Mouse (Mus musculus): Measurements from ENCODE around the gene Ociad2.
A peak's percentile ranks its signal among the peaks of the same experiment; 100 is the strongest.

The Ociad2 gene

DNA sequence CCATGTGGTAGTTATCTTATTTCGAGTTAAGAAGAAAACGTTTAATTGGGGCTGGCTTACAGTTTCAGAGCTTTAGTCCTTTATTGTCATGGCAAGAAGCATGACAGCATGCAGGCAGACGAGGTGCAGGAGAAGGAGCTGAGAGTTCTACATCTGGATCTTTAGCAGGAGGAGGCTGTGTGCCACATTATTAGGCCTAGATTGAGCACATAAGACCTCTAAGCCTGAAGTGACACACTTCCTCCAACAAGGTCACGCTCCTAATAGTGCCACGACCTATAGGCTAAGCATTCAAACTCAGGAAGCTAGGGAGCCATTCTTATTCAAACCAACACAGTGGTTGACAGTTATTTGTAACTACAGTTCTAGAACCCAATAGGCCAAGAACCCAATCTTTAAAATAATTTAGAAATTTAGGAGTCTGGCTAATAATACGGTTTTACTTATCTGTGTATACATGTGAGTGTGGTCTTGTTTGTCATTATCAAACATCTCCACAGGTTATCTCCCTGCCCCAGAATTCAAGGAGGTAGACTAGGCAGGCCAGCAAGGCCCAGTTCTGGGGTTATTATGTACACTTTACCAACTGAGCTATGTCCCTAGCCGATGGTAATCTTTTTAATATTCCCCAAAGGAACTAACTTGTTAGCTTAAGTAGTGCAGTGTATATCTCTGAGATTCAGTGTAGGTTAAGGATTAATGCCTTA, 39.1 kb downstream of the Ociad2 start:
- no peak for DNase-seq

DNA sequence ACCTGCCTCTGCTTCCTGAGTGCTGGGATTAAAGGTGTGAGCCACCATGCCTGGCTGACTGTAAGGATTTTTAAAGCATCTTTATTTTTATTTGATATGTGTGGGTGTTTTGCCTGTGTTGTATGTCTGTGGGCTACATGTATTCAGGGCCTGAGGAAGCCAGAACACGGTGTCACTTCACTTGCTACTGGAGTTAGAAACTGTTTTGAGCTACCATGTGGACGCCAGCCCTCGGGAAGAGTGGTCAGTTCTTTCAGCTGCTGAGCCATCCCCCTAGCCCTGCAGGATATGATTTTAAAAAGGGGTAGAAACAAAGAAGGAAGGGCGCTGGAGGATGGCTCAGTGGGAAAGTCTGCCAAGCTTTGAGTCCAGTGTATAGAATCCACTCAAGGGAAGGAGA, 44.9 kb downstream of the Ociad2 start:
- no peak for DNase-seq

DNA sequence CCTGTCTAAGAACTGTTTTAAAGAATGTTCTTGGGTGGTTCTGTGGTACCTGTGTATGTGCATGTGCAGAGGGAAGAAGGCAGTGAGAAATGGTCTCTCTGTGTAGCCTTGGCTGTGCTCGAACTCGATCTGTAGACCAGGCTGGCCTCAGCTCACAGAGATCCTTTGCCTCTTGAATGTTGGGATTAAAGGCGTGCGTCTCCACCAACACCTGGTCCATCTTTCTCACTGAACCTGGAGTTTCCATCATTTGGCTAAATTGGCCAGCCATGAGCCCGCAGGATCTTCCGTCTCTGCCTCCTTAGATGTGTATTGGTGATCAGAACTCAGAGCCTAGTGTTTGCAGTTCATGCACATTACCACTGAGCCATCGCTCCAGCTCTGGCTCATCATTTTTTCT, 45.8 kb downstream of the Ociad2 start:
- no peak for DNase-seq

DNA sequence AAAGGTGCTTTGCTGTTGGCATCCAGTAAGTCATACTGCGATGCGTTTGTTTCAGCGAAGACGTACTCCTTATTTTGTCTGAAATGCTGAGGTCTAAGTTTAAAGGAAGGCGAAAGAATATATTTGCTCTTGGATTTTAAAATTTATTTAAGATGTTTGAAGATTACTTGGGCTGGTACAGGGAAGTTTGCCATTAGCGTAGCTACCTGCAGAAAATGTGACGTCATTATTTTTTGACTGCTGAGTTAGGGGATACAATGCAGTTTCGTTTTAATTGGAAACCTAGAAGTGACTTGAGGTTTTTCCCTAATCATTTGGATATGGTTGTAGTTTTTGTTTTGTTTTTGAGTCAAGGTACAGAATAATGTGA, 47.4 kb downstream of the Ociad2 start:
- DNase-seq = no peak

DNA sequence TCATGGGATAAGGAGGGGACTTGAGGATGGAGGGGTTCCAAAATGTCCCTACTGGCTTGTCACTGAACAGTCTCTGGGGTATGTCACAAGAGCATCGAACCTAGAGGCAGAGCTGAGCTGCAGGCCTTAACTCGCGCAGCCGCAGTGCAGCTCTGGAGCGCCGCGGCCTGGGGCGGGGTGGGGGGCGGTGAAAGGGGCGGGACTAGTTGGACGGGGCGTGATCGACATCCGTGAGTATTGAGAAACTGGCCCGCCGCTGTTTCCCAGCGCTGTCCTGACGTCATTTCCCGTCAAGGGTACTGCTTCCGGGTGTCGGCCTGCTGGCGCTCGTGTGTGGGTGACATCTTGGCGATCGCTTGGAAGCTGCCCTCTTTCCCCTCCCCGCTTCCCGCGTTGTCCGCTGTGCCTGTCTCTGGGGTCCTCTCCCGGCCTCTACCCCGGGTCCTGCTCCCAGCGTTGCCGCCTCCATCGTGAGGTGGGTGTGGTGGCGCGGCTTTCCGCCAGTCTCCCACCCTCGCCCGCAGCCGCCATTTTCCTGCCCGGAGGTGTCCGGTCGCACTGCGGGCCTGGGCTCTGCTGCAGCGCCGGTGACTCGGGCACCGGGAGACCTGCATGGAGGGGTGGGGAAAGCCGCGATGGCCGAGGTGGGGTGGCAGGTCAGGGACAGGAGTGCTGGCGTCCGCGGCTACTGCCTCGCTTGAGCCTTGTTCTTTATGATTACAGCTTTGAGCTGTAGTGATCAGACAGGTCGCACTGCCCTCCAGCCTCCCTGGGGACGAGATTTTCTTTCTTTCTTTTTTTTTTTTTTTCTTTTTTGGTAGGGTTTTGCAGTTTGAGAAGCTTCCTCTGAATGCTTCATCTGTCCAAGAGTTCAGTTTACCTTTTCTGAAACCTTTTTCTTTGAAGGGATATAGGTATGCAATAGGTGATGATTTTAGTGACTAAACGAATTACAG, 48.0 kb downstream of the Ociad2 start, which contains the start of gene Ociad1:
Ociad1 (plus strand) TSS at position 283 of the 956 bp plus-strand sequence.
- peak; percentile 93 to 94 for DNase-seq

DNA sequence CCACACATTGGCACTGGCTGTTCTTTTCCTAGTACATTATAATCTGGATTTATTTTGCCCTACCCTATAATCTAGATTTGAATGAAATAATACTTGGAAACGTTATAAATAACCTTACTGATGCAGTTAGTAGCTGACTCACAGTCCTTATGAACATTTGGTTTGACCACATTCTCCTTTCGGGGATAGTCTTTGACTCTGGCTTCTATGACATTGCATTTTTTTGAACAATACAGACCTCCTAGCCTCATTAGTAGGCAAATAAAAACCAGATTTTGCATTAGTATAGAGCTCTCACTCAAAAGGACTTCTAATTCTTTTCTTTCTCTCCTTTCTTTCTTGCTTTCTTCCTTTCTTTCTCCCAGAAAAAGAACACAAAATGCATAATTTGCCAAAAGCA, 50.9 kb downstream of the Ociad2 start:
- DNase-seq = no peak

DNA sequence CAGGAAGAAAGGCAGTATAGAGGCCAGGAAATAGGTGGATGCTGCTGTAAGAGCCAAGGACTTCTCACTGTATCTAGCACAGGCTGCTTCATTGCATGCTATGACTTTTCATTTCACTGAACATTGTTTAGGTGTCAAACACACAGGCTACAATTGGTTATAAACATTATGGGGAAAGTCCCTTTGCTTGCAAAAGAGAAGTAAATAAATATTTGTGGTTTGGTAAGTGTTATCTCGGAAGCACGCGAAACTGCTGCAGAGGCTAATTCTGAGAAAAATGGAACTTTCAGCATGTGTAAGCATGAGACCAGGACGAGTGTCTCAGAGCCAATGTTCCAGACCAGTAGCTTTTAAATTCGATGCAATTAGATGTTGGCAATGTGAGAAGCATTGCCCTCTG, 54.2 kb downstream of the Ociad2 start:
- DNase-seq = no peak

DNA sequence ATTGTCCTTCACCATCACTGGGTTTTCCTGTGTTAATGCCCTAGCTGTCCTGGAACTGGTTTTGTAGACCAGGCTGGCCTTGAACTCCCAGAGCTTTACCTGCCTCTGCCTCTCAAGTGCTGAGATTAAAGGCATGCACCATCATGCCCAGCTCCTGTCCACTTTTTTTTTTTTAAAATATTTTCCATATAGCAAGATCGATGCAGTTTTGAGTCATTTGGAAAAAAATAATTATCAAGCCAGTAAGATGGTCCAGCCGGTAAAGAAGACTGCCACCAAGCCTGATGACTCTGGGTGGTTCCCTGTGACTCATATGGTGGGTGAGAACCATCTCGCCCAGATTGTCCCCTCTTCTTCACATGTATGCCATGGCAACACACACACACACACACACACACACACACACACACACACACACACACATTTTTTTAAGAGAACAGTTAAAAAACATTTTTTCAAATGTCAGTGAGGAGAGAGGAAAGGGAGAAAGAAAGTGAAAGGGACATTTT, 55.3 kb downstream of the Ociad2 start:
- no peak for DNase-seq

DNA sequence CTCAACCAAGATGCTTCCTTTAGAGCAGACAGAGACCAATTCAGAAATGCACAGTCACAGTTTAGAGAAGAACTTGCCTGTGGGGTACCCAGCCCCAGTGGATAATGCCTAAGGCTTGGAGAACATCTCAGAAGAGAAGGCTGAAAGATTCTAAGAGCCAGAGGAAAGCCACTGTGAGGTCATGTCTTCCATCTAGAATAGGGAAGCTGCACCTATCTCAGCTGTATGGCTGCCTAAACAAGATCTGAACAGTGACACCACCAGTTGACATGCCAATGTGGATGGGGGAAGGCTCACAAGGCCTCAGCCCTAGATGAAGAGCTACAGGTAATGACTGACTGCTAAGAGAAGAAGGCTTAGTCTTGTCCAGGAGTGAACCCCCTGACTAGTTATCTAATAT, 56.8 kb downstream of the Ociad2 start:
- no peak for DNase-seq

DNA sequence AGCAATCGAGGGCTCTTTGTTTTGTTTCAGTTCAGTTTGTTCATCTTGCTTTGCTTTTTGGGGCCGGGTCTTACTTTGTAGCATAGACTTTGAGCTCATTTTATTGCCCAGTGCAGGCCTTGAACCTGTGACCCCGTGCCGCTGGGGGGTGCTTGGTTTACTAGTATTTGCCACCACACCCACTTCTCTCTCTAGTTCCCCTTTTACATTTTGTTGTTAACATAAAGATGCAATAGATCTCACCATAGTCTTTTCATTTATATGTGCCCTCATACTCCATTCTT, 60.3 kb downstream of the Ociad2 start:
- no peak for DNase-seq

DNA sequence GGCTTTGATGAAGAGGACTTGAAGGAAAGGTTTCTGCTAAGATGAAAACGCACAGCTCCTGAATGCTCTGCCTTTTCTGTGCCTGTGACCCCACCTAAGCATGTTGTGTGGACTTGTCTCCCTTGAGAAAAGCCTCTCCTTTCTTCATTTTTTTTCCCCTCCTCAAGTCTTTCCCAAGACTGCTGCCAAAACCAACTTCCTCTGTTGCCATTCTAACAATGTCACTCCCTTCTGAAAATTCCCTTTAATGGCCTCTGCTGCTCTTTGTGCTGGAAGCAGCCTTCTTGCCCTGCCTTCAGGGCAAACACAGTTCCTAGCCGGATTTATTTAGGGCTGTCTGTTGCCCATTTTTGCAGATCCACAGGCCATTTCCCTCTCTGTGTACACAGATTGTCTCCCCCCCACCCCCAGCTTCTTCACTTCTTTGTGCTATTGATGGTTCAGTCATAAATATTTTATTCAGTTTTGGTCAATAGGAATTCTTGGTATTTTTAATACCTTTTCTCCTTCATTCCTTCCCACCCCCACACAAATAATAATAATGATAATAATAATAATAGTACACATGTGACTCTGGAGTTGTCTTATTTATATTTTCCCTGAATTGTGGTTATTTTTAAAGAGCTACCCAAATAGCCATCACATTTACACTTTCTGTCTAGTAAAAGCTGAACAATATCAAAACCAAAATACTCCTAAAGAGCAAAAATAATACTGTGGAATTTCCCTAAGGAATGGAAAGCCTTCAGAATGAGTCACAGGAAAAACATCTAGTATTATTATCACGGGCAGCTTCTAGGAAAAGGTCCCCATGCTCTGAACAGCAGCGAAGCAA, 60.9 kb downstream of the Ociad2 start:
- no peak for DNase-seq

DNA sequence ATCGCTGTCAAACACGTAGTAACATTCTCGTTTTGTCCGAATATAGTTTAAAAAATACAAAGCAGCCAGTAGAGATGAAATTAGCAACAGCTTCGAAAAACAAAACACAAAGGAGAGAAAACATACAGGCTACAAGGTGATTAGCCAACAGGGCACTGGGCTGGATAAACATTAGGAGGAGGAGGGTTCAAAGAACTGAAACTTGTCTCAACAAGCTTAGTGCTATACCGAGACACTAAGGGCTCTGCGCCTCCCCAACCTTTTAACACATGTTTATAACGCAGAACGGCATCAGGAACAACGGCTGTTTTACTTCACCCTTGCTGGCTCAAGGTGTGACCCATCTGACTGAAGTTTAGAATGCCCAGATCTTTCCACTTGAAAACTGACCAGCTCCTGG, 61.6 kb downstream of the Ociad2 start:
- no peak for DNase-seq

DNA sequence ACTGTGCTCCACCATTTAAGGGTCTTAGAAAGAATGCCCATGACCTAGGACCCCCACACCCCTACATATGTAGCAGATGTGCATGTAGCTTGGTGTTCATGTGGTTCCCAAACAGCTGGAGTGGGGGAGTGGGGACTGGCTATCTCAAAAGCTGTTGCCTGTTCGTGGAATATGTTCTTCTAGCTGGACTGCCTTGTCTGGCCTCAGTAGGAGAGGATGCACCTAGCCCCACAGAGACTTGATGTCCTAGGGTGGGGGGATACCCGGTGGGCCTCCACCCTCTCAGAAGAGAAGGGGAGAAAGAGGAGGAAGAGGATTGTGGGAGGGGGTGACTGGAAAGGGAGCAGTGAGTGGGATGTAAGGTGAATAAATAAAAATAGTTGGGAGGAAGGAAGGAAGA, 65.9 kb downstream of the Ociad2 start:
- DNase-seq = no peak

DNA sequence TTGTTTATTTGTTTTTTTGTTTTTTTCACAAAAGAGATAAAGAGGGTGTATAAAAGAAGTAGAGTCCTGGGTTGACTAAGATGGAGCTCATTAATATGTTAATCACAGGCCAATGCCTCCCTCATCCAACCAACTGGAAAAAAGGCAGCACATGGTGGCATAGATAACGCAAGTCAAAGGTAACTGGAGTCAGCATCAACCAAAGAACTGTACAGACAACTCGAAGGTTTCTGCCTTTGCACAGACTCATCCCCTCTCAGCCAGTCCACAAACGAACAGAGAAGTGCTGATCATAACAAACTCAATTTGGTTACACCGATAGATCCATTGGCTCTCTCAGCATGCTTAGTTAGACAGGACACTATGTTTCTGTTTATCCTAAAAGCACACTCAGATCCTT, 67.7 kb downstream of the Ociad2 start:
- no peak for DNase-seq
